Mouse (Mus musculus): ENCODE measurements around the gene Fads1.
A peak's percentile ranks its signal among the peaks of the same experiment; 100 is the strongest.

- no peak for TF ChIP-seq EP300 (IDR thresholded peaks at IDR 0.05)
- peak; percentile 80 for TF ChIP-seq CTCF (IDR thresholded peaks at IDR 0.05)
Observed at GRCm38 (mm10) chr19:10219108-10219507, 36.4 kb downstream of the Fads1 start.
